Mouse (Mus musculus) kidney, embryonic 15.5 days (tissue): Measurements from ENCODE around the gene Arhgap45. TPM values are rescaled to one million over a fixed set of nuclear protein-coding genes. Genes with fewer than 3 reads are reported as not detected.

Experiments used
- polyA plus RNA-seq: library from polyadenylated mRNA; unstranded; fragments of >200 nt; fragmentation: Nextera tagmentation; extraction: Ambion mirVana; gene quantifications from 2 replicates; pipeline ENCODE4 v1.2.1, GENCODE M21; 2015

The Arhgap45 gene
- polyA plus RNA-seq, 1 experiment from 2014 or later: 10.0 TPM

Other genes with a start within 250 kb of the Arhgap45 start
- gene Rnf126, start 249.7 kb upstream of the Arhgap45 start, polyA plus RNA-seq: 88.5 and 102 TPM in 2 replicates
- 15.3 and 15.6 TPM in 2 replicates for gene Fstl3, start 239.4 kb upstream of the Arhgap45 start, polyA plus RNA-seq
- gene Prss57, start 225.7 kb upstream of the Arhgap45 start, polyA plus RNA-seq: 0.29 TPM in 1 of 2 replicates, not detected in the other
- gene Palm, start 223.1 kb upstream of the Arhgap45 start, polyA plus RNA-seq: 144 and 158 TPM in 2 replicates
- 14.9 and 15.2 TPM in 2 replicates for gene Misp, start 195.7 kb upstream of the Arhgap45 start, polyA plus RNA-seq
- 398 and 438 TPM in 2 replicates for gene Ptbp1, start 162.2 kb upstream of the Arhgap45 start, polyA plus RNA-seq
- 7.4 and 8.3 TPM in 2 replicates for gene Prtn3, start 142.2 kb upstream of the Arhgap45 start, polyA plus RNA-seq
- 62.1 and 74.5 TPM in 2 replicates for gene Plppr3, start 142.0 kb upstream of the Arhgap45 start, polyA plus RNA-seq
- 2.6 and 3.4 TPM in 2 replicates for gene Elane, start 130.4 kb upstream of the Arhgap45 start, polyA plus RNA-seq
- gene Cfd, start 125.8 kb upstream of the Arhgap45 start, polyA plus RNA-seq: not detected in 2 replicates
- gene Med16, start 107.7 kb upstream of the Arhgap45 start, polyA plus RNA-seq: 59.6 and 70.7 TPM in 2 replicates
- gene Gm26602, start 105.8 kb upstream of the Arhgap45 start, polyA plus RNA-seq: 0.96 and 14.1 TPM in 2 replicates
- 0.71 and 1.2 TPM in 2 replicates for gene Kiss1r, start 99.7 kb upstream of the Arhgap45 start, polyA plus RNA-seq
- 142 and 155 TPM in 2 replicates for gene R3hdm4, start 95.4 kb upstream of the Arhgap45 start, polyA plus RNA-seq
- 7.3 and 7.4 TPM in 2 replicates for gene Arid3a, start 89.6 kb upstream of the Arhgap45 start, polyA plus RNA-seq
- gene Wdr18, start 56.5 kb upstream of the Arhgap45 start, polyA plus RNA-seq: 115 TPM in 2 replicates
- 0.31 and 0.39 TPM in 2 replicates for gene Grin3b, start 45.9 kb upstream of the Arhgap45 start, polyA plus RNA-seq
- gene Tmem259, start 32.3 kb upstream of the Arhgap45 start, polyA plus RNA-seq: 15.7 and 17.5 TPM in 2 replicates
- gene Cnn2, start 28.1 kb upstream of the Arhgap45 start, polyA plus RNA-seq: 253 and 292 TPM in 2 replicates
- 3.9 and 4.5 TPM in 2 replicates for gene Abca7, start 20.2 kb upstream of the Arhgap45 start, polyA plus RNA-seq
- gene Polr2e, start 23.1 kb downstream of the Arhgap45 start, polyA plus RNA-seq: 235 and 243 TPM in 2 replicates
- 581 and 603 TPM in 2 replicates for gene Gpx4, start 30.5 kb downstream of the Arhgap45 start, polyA plus RNA-seq
- gene Sbno2, start 88.9 kb downstream of the Arhgap45 start, polyA plus RNA-seq: 14.4 and 16.2 TPM in 2 replicates
- gene Stk11, start 99.2 kb downstream of the Arhgap45 start, polyA plus RNA-seq: 15.0 and 22.4 TPM in 2 replicates
- 594 and 612 TPM in 2 replicates for gene Atp5d, start 122.0 kb downstream of the Arhgap45 start, polyA plus RNA-seq
- gene Cbarp, start 124.2 kb downstream of the Arhgap45 start, polyA plus RNA-seq: 5.7 and 6.1 TPM in 2 replicates
- 18.8 and 19.5 TPM in 2 replicates for gene Midn, start 131.6 kb downstream of the Arhgap45 start, polyA plus RNA-seq
- gene Cirbp, start 149.3 kb downstream of the Arhgap45 start, polyA plus RNA-seq: 95.1 and 111 TPM in 2 replicates
- 11.2 and 13.2 TPM in 2 replicates for gene 1600002K03Rik, start 156.3 kb downstream of the Arhgap45 start, polyA plus RNA-seq
- 15.4 and 17.0 TPM in 2 replicates for gene Efna2, start 162.8 kb downstream of the Arhgap45 start, polyA plus RNA-seq
- 74.8 and 75.5 TPM in 2 replicates for gene Mum1, start 209.8 kb downstream of the Arhgap45 start, polyA plus RNA-seq
- gene Ndufs7, start 232.5 kb downstream of the Arhgap45 start, polyA plus RNA-seq: 376 and 387 TPM in 2 replicates
- gene Gamt, start 244.4 kb downstream of the Arhgap45 start, polyA plus RNA-seq: 34.2 and 37.0 TPM in 2 replicates
- 56.3 and 58.5 TPM in 2 replicates for gene Dazap1, start 244.8 kb downstream of the Arhgap45 start, polyA plus RNA-seq